Mouse (Mus musculus) hindbrain, embryonic 10.5 days (tissue): ENCODE results near the gene Ptpra. TPM values are rescaled to one million over a fixed set of nuclear protein-coding genes. Genes with fewer than 3 reads are reported as not detected.
A peak's percentile ranks its signal among the peaks of the same experiment; 100 is the strongest.

Experiments
- DNase-seq: peaks from one replicate; pipeline ENCODE4 v3.0.0-alpha.2; 2017; ENCODE audit warnings: low spot score
- H3K27ac ChIP-seq: fragments of 300-500 bp; sonication (generic); 2 replicates; pipeline ENCODE4 v1.5.1; 2016; ENCODE audit warnings: mild to moderate bottlenecking, moderate library complexity
- H3K27me3 ChIP-seq: fragments of 300-500 bp; sonication (generic); 2 replicates; pipeline ENCODE4 v1.6.1; 2016; ENCODE audit warnings: mild to moderate bottlenecking; ENCODE audit not compliant: poor library complexity, insufficient read depth, severe bottlenecking
- H3K36me3 ChIP-seq: fragments of 300-500 bp; sonication (generic); 2 replicates; pipeline ENCODE4 v1.6.1; 2016; ENCODE audit warnings: mild to moderate bottlenecking, moderate library complexity
- H3K4me1 ChIP-seq: fragments of 300-500 bp; sonication (generic); replicated peaks from 2 replicates; pipeline ENCODE4 v1.6.1; 2016; ENCODE audit warnings: mild to moderate bottlenecking
- H3K4me3 ChIP-seq: fragments of 300-500 bp; sonication (generic); 2 replicates; pipeline ENCODE4 v1.5.1; 2016; ENCODE audit warnings: mild to moderate bottlenecking, moderate library complexity
- H3K9me3 ChIP-seq: fragments of 300-500 bp; sonication (generic); 2 replicates; pipeline ENCODE4 v1.6.1; 2016; ENCODE audit warnings: mild to moderate bottlenecking, moderate library complexity
- WGBS: fragments of 180-500 bp; shearing (Covaris S2); methylation state at CpG from one replicate; pipeline ENCODE4 v1.1.7; 2016; 5-methylcytosine and 5-hydroxymethylcytosine counted together
- polyA plus RNA-seq: library from polyadenylated mRNA; unstranded; fragments of >200 nt; fragmentation: Nextera tagmentation; extraction: Ambion mirVana; gene quantifications from 2 replicates; pipeline ENCODE4 v1.2.1, GENCODE M21; 2016

Ptpra gene
- polyA plus RNA-seq, 1 experiment from 2014 or later = 86.7 TPM

DNA sequence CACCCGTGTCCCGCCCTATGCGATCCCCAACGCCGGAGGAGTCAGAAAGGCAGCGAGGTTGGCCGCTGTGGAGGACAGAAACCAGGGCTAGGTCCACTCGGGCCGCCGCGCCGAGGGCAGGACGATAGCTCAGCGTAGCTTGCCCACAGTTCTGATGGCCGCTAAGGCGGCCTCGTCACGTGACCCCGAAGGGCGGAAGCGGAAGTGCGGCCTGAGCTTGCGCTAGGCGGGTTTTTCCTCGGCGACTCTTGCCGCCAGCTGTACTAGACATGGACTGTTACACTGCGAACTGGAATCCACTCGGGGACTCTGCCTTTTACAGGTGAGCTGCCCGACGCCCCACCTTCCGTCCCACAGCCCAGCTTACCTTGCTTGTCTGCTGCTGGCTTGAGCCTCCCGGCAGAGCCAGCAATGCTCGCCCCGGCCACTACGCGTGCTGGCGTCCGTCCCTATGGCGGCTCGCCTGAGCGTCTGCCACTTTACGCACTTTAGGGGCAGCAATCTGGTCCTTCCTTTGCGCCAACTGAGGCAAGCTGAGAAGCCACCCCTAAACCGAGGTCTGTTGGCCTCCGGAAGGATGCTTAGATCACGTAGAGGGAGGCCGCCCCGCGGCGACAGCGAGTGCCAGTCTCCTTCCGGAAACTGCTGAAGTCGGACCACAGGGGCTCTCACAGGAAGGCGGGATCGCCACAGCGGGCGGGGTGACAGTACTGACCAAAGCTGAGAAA is 25.8 kb upstream of the Ptpra start, which contains the start of the genes Vps16 and Pced1a:
TSS of gene Vps16 (plus strand) at position 214 of the 728 bp plus-strand sequence.
TSS of gene Pced1a (minus strand) at position 576 of the 728 bp plus-strand sequence.
- Histone ChIP-seq H3K36me3 (peaks cover 40% of the 10 kb centered on the region), H3K9me3 (no peaks in the 10 kb centered on the region), H3K27me3 (peaks cover 7% of the 10 kb centered on the region; the same call in 1 of the 2 replicates), H3K27ac (peak within 1 kb of the TSS; percentile 96), H3K4me3 (peak within 1 kb of the TSS; percentile 85), H3K4me1 (peaks cover 39% of the 10 kb centered on the region)
- WGBS = under 1% methylated on average over 58 of the region's 58 CpGs
- peak; percentile 95 for DNase-seq

DNA sequence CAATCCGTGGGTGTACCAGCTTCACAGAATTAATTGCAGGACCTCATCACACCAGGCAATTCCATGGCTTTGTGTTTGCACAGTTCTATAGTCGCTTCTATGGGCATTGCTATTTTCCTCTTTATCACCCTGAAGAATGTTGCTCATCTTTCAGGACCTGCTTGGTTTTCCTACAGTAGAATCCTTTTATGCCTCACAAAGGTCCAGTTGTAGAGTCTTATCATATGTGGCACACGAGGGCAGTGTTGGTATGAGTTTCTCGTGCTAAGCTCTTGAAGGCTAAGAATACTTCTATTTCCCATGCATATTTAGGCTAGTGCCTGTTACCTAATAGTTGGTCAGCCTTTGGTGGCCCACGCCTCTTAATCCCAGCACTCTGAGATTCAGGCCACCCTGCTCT is 25.0 kb upstream of the Ptpra start:
- peak overlapping the region; percentile 96 for H3K27ac ChIP-seq
- peaks cover 42% of the 10 kb centered on the region for H3K4me1 ChIP-seq
- H3K27me3 ChIP-seq = peaks cover 7% of the 10 kb centered on the region; the same call in 1 of the 2 replicates
- peak overlapping the region; percentile 85 for H3K4me3 ChIP-seq
- DNase-seq = no peak
- no peaks in the 10 kb centered on the region for H3K9me3 ChIP-seq
- WGBS = 63% methylated on average over 5 of the region's 5 CpGs
- H3K36me3 ChIP-seq = peaks cover 42% of the 10 kb centered on the region

DNA sequence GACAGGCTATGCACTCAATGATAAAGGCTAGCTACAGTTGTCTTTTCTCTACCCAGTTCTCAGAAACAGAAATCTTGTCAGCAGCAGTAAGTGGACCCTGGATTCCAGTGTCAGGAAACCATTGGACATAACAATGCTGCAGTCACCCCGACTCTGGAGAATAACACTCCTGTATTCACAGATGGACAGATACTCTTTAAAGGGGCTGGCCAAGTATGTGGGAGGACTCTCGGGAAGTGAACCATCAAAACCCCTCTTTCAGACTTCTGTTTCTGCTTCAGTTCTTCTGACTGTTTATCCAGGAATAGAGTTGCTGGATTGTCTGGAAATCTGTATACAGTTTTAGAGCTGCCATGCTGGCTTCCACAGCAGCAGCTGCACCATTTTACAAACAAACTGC is 20.2 kb upstream of the Ptpra start:
- Histone ChIP-seq H3K36me3 (peaks cover 42% of the 10 kb centered on the region), H3K27me3 (no peaks in the 10 kb centered on the region), H3K27ac (no peak overlapping the region), H3K4me1 (peaks cover 13% of the 10 kb centered on the region), H3K9me3 (no peaks in the 10 kb centered on the region), H3K4me3 (no peak overlapping the region)
- 71% methylated on average over 2 of the region's 2 CpGs for WGBS
- DNase-seq = no peak

DNA sequence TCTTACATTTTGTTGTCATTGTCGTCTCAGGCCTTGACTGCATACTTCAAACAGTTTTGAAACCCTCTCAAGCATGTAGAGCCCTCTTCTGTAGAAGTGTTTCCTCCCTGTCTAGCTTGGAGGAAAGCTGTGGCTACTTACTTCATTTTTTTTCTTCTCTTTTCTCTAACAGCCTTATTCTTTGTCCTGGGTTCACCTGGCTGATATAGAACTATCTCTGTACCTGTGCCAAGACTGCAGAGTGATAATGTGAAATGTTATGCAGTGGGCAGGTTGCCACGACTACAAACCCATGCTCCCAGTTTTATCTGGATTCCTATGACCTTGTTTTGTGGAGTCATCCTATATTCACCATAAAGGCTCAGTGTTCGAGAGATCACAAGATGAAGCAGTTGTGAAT is 19.6 kb upstream of the Ptpra start:
- H3K9me3 ChIP-seq = no peaks in the 10 kb centered on the region
- no peak overlapping the region for H3K4me3 ChIP-seq
- WGBS = 83% methylated on average over 3 of the region's 3 CpGs
- DNase-seq = no peak
- H3K4me1 ChIP-seq = peaks cover 7% of the 10 kb centered on the region; the same call in 1 of the 2 replicates
- H3K27ac ChIP-seq = no peak overlapping the region
- H3K27me3 ChIP-seq = no peaks in the 10 kb centered on the region
- peaks cover 42% of the 10 kb centered on the region for H3K36me3 ChIP-seq

DNA sequence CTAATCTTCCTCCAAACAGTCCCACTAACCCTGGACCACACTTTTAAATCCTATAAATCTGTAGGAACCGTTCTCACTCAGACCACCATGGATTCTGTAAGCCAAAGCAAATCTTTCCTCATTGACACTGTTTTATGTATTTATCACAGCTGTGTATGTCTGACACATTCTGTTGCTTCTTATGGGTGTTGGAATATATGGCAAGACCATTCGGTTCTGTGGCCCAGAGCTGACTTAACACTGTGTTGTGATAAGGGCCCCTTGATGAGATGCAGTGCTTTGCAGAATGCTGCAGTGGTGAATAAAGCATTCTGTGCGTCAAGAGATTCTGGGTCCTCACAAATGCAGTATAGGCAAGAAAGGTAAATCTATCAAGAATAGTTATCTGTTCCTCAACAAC is 17.9 kb upstream of the Ptpra start:
- H3K4me1 ChIP-seq = 0 out of 2 replicates have a peak, but pooled peaks cover 3% of the 10 kb centered on the region
- no peak for DNase-seq
- 92% methylated on average over 3 of the region's 3 CpGs for WGBS
- H3K27me3 ChIP-seq = no peaks in the 10 kb centered on the region
- no peaks in the 10 kb centered on the region for H3K9me3 ChIP-seq
- no peak overlapping the region for H3K4me3 ChIP-seq
- H3K27ac ChIP-seq = no peak overlapping the region
- H3K36me3 ChIP-seq = peaks cover 42% of the 10 kb centered on the region

DNA sequence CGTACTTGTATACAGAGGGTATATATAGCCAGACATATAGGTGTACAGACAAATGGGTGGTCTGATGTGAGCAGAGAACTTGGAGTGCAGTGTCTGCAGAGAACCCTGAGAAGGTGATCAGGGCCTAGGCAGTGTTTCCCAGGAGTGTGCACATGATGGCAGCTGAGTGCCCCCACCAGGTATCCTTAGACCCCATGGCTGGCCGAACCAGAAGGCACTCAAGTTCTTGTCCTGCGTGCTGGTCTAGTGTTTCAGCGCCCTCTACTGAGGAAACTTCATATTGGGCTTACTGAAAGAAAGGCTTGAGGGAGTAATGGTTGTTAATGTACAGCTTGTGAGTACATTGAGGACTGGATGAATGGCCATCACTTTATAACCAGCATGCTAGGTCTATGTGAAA is 16.9 kb upstream of the Ptpra start:
- Histone ChIP-seq H3K36me3 (peaks cover 46% of the 10 kb centered on the region), H3K27me3 (no peaks in the 10 kb centered on the region), H3K4me1 (0 out of 2 replicates have a peak, but pooled peaks cover 3% of the 10 kb centered on the region), H3K4me3 (no peak overlapping the region), H3K9me3 (no peaks in the 10 kb centered on the region), H3K27ac (no peak overlapping the region)
- DNase-seq = peak; percentile 43
- WGBS = 28% methylated on average over 4 of the region's 4 CpGs

DNA sequence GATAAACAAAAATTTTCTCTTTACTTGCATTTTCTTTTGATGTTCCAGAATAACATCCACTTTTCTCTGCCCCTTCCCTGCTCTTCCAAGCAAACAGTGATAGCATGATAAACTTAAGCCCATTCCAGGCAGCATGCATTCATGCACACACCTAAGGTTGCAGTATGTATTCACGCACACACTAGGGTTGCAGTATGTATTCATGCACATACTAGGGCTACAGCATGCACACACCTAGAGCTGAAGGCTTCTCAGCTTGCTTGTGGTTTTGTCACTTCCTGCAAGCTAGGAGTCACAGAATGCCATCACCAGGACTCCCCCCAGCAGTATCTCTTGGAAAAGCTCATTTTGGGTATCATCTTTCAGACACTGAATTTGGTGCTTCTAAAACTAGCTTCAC is 13.3 kb upstream of the Ptpra start:
- Histone ChIP-seq H3K27me3 (no peaks in the 10 kb centered on the region), H3K4me1 (no peaks in the 10 kb centered on the region), H3K36me3 (peaks cover 60% of the 10 kb centered on the region), H3K27ac (no peak overlapping the region), H3K4me3 (no peak overlapping the region), H3K9me3 (no peaks in the 10 kb centered on the region)
- 92% methylated on average over 1 of the region's 1 CpGs for WGBS
- DNase-seq = no peak

DNA sequence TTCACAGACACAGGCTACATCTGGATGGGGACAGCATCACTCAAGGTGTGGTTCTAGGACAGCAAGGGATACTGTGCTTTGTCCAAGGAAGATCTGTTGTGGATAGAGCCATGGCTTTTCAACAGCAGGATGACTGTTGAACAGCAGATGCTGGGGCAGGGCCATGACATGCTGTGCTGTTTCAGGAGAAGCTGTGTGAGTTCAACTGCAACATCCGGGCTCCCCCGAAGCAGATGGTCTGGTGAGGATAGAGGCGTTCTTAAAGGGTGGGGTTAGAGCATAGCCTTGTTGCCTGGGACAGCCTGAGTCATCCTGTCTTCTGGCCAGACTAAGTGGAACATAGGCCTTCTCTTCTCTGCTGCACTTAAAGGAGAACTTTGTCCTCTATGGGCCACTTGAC is 11.2 kb upstream of the Ptpra start:
- H3K4me1 ChIP-seq = no peaks in the 10 kb centered on the region
- DNase-seq = no peak
- no peaks in the 10 kb centered on the region for H3K9me3 ChIP-seq
- H3K36me3 ChIP-seq = peaks cover 73% of the 10 kb centered on the region
- no peak overlapping the region for H3K4me3 ChIP-seq
- H3K27me3 ChIP-seq = no peaks in the 10 kb centered on the region
- no peak overlapping the region for H3K27ac ChIP-seq
- 87% methylated on average over 3 of the region's 3 CpGs for WGBS

DNA sequence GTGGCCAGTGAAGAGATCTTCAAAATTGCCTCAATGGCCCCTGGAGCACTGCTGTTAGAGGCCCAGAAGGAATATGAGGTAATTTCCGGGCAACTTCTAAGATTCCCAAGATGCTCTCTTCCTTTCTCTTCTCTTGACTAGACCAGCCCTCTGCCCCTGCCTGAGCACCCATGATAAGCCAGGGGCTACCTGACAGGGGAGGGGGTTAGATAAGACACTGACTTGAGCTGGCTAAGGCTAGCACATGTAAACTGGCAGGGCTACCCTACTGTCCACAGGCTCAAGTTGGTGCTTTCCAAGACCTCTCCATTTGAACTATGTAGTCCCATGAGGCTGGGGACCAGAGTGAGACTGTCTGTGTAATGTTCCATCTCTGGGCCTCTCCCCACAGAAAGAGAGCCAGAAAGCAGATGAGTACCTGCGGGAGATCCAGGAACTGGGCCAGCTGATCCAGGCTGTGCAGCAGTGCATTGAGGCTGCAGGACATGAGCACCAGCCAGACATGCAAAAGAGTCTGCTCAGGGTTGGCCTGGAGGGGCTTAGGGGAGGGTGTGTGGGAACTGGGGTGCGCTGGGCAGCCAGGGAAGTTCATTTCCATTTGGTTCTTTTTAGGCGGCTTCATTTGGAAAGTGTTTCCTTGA is 10.1 kb upstream of the Ptpra start:
- H3K9me3 ChIP-seq = no peaks in the 10 kb centered on the region
- H3K36me3 ChIP-seq = peaks cover 84% of the 10 kb centered on the region
- WGBS = 87% methylated on average over 4 of the region's 4 CpGs

DNA sequence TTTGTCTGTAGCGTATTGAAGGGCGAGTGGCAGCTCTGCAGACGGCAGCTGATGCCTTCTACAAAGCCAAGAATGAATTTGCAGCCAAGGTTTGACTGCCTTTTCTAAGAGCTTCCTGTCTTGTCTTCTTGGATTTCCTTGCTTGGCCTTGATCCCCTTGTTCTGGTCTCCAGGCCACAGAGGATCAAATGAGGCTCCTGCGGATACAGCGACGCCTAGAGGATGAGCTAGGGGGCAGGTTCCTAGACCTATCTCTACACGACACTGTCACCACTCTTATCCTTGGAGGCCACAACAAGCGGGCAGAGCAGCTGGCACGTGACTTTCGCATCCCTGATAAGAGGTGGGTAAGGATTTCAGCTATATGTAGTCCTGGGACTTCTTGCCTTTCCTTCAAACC is 7.9 kb upstream of the Ptpra start:
- peaks cover 89% of the 10 kb centered on the region for H3K36me3 ChIP-seq
- H3K27me3 ChIP-seq = 0 out of 2 replicates have a peak, but pooled peaks cover 4% of the 10 kb centered on the region
- no peak overlapping the region for H3K27ac ChIP-seq
- DNase-seq = no peak
- no peaks in the 10 kb centered on the region for H3K9me3 ChIP-seq
- WGBS = 84% methylated on average over 10 of the region's 10 CpGs
- H3K4me1 ChIP-seq = no peaks in the 10 kb centered on the region
- no peak overlapping the region for H3K4me3 ChIP-seq

More for the DNA sequence above, 10.1 kb upstream of the Ptpra start:
- Histone ChIP-seq H3K4me3 (no peak overlapping the region), H3K27ac (no peak overlapping the region), H3K27me3 (no peaks in the 10 kb centered on the region), H3K4me1 (no peaks in the 10 kb centered on the region)
- no peak for DNase-seq

DNA sequence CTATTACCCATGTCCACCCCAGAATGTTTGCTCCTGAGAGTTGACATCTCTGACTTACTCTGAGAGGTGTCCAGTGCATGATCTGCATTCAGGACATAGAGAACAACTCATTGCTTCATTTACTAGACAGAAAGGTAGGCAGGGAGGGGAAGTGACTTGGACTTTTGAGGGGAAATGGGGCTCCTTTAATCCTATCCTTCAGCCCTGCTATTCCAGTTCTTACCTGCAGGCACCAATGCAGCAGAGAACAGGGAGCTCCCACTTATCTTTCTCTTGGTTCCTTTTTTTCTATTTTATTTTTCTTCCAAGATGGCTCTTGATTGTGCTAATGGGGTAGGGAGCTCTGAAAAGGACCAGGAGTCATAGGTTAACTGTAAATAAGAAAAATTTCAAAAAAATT is 1.6 kb upstream of the Ptpra start:
- H3K27me3 ChIP-seq = peaks cover 26% of the 10 kb centered on the region
- H3K27ac ChIP-seq = no peak overlapping the region
- no peaks in the 10 kb centered on the region for H3K9me3 ChIP-seq
- no peak for DNase-seq
- peaks cover 29% of the 10 kb centered on the region for H3K36me3 ChIP-seq
- no peak overlapping the region for H3K4me3 ChIP-seq
- H3K4me1 ChIP-seq = peaks cover 38% of the 10 kb centered on the region

DNA sequence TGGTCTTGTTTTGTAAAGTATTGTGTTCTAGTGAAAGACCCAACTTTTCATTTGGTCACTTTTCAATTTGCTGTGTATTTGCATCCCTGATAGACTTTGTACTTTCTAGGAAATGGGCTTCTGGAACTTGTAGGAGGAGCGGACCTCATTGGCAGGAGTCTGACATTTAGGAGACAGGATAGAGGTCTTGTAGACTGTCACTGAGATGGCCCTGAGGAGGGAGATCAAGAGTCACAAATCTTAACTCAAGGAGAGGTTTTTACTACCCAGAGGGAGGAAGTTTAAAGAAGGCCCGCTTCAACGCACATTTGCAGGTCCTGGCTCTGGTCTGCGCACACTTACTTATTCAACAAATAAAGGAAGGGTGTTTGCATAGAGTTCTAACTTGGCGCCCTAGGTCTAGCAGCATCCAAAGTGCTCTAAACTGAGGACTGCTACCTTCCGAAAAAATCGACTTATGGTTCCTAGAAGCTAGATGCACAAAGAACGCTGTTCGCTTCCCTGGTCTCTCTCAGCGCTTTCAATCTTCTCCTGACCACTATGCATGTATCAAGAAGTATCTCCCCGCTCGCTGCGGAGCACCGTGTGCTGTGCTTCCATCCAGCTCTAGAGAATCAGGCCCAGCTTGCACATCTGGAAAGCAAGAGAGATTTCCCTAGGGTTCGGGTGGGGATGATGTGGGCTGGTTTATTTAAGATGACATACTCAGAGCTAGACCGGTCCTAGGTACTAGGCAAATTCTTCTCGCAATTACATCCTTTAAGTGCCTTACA is 871 bp upstream of the Ptpra start:
- H3K4me3 ChIP-seq = peak overlapping the region; percentile 94
- peaks cover 26% of the 10 kb centered on the region for H3K27me3 ChIP-seq
- H3K9me3 ChIP-seq = no peaks in the 10 kb centered on the region
- H3K36me3 ChIP-seq = peaks cover 21% of the 10 kb centered on the region
- 8% methylated on average over 17 of the region's 17 CpGs for WGBS
- DNase-seq = peak; percentile 35
- peaks cover 38% of the 10 kb centered on the region for H3K4me1 ChIP-seq
- H3K27ac ChIP-seq = peak overlapping the region; percentile 94; the same call in 1 of the 2 replicates

DNA sequence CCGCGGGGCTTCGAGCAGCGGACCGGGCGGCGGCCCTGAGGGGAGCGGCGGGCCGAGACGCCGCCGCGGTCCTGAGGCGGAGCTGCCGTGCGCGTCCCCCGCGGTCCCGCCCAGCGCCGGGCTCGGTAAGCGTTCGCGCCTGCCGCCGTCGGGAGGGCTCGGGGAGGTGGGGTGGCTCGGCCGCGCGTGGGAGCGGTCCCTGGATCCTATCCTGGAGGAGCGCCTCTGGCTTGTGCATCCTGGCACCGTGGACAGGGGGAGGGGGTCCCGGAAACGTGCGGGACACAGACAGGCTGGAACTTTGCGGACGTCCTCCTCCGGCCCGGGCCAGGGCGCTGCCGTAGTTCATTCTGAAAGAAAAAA is 337 bp downstream of the Ptpra start:
- Histone ChIP-seq H3K27ac (peak overlapping the region; percentile 94), H3K9me3 (no peaks in the 10 kb centered on the region), H3K4me1 (peaks cover 38% of the 10 kb centered on the region), H3K36me3 (peaks cover 9% of the 10 kb centered on the region; the same call in 1 of the 2 replicates), H3K27me3 (peaks cover 26% of the 10 kb centered on the region), H3K4me3 (peak overlapping the region; percentile 94)
- no peak for DNase-seq
- WGBS = under 1% methylated on average over 47 of the region's 47 CpGs
